Mouse (Mus musculus): Measurements from ENCODE around the gene Bola2. TPM values are rescaled to one million over a fixed set of nuclear protein-coding genes. Genes with fewer than 3 reads are reported as not detected.

Bola2 gene
- total and polyA plus RNA-seq, 3 experiments, result 163 to 436 TPM; not detected in 1

DNA sequence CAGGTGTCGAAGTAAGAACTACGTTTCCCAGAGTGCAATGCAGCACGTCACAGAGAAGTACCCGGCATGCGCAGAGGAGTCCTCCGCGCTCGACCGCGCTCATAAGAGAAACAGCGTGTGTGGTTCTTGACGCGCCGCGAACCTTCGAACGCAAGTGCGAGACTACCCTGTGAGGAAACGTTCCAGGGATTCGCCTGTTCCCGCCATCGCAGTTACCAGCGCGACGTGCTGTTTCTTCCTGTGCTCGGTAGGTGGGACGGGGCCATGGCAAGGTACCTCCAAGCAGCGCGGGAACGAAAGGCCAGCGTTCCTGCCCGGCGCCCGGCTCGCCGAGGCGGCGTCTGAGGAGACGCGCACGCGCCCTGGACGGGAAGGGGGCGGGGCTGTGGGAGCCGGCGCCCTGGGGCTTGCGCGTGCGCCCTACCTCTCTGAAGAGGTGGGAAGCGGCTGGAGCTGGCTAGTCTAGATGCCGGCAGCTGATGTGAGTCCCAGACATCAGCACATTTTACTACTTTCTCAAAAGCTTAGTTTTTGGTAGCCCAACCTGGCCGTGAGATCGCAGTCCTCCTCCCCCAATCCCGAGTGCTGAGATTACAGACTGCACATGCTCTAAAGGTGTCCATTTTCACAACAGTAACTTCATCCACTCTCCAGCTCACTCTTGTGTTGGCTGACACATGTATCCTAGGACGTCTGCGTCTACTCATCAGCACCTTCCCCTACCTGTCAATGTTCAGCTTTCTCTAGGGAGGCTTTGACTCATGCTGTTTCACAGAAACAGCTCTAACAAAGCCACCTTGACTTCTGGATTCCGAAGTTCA is 45.8 kb upstream of the Bola2 start, which contains the start of gene Sgf29 (continued):
- TF ChIP-seq MEF2A (IDR thresholded peaks at IDR 0.05; ENCODE audit: extremely low read depth, insufficient replicate concordance, low read depth, low read length, poor library complexity, severe bottlenecking) (no peak), NRF1 (IDR thresholded peaks at IDR 0.05; ENCODE audit: insufficient read depth, low read depth, low read length, poor library complexity, severe bottlenecking) (peak; percentile 79), ZKSCAN1 (IDR thresholded peaks at IDR 0.05; ENCODE audit: low read depth, low read length) (no peak)

DNA sequence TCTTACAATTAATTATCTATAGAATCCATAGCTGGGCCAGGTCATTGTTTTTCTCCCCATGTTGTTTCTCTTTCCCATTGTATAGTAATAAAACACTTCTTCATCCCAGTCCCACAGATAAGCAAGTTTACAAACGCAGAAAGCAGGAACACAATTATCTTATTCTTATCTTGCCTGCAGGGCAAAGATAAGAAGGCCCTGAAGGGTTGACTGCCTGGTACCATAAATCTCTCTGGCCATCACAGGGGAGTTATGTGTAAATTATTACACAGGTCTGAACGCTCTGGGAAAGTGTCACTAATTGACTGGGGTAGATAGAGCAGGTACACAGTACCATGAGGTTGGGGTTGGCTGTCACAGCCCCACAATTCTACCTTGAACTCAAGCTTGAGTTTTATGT is 44.3 kb upstream of the Bola2 start:
- H3K36me3 ChIP-seq (ENCODE audit: control insufficient read depth in 1 of 2, insufficient read depth in 2 of 2, low read length in 2 of 2), result peaks cover 0 to 29% of the 10 kb centered on the region in 2 experiments; a peak in 2 of 4 replicates
- H3K4me1 ChIP-seq (ENCODE audit: control insufficient read depth in 1 of 2, insufficient read depth in 2 of 2, low read length in 2 of 2), result peaks cover 18 to 23% of the 10 kb centered on the region in 2 experiments; a peak in 3 of 4 replicates
- H3K79me2 ChIP-seq (ENCODE audit: control insufficient read depth, insufficient read depth, low read length, poor library complexity), result peaks cover 6% of the 10 kb centered on the region
- no peaks in the 10 kb centered on the region for H3K9me3 ChIP-seq (replicated peaks; ENCODE audit: insufficient read depth, low read length)
- H3K27ac ChIP-seq (ENCODE audit: control insufficient read depth, low read depth, low read length), result peak overlapping the region; percentile 49
- peak; percentile 56 for DNase-seq (ENCODE audit: low read depth, low spot score)
- H3K9ac ChIP-seq (ENCODE audit: control insufficient read depth, low read depth, low read length, poor library complexity, severe bottlenecking), result no peak overlapping the region
- no peaks in the 10 kb centered on the region for H3K27me3 ChIP-seq (ENCODE audit: control insufficient read depth in 1 of 2, insufficient read depth in 2 of 2, low read length in 2 of 2)
- H3K4me3 ChIP-seq (ENCODE audit: control insufficient read depth in 1 of 2, insufficient read depth in 1 of 2, low read depth in 2 of 2, low read length in 2 of 2), result no peak overlapping the region
- TF ChIP-seq MYB (IDR thresholded peaks at IDR 0.05; ENCODE audit: low read depth, low read length) (no peak), CTCF (IDR thresholded peaks at IDR 0.05 in 2 of 3, conservative IDR thresholded peaks at IDR 0.05 in 1 of 3; ENCODE audit: control insufficient read depth in 1 of 3, insufficient read depth in 1 of 3, low read depth in 2 of 3, low read length in 3 of 3, poor library complexity in 1 of 3, severe bottlenecking in 1 of 3) (no peak), MEF2A (IDR thresholded peaks at IDR 0.05; ENCODE audit: extremely low read depth, insufficient replicate concordance, low read depth, low read length, poor library complexity, severe bottlenecking) (0 out of 2 replicates have a peak, but pooled peaks have one; percentile 30), TAL1 (IDR thresholded peaks at IDR 0.05; ENCODE audit: low read length) (peak; percentile 66), SMC3 (IDR thresholded peaks at IDR 0.05; ENCODE audit: low read depth, low read length) (no peak), ZC3H11A (IDR thresholded peaks at IDR 0.05; ENCODE audit: low read depth, low read length) (peak; percentile 33; the same call in 1 of the 2 replicates), JUND (IDR thresholded peaks at IDR 0.05; ENCODE audit: low read depth, low read length) (0 out of 2 replicates have a peak, but pooled peaks have one; percentile 40), MAZ (IDR thresholded peaks at IDR 0.05; ENCODE audit: low read depth, low read length) (0 out of 2 replicates have a peak, but pooled peaks have one; percentile 55), ZMIZ1 (IDR thresholded peaks at IDR 0.05; ENCODE audit: low read depth, low read length) (peak; percentile 68), E2F4 (IDR thresholded peaks at IDR 0.05; ENCODE audit: borderline replicate concordance, low read depth, low read length) (no peak), CHD2 (IDR thresholded peaks at IDR 0.05; ENCODE audit: low read length) (peak; percentile 50; the same call in 1 of the 2 replicates), RCOR1 (IDR thresholded peaks at IDR 0.05; ENCODE audit: low read depth, low read length) (peak; percentile 97), USF1 (IDR thresholded peaks at IDR 0.05; ENCODE audit: low read depth, low read length) (0 out of 2 replicates have a peak, but pooled peaks have one; percentile 23), MYC (IDR thresholded peaks at IDR 0.05; ENCODE audit: low read depth, low read length) (peak; percentile 62; the same call in 1 of the 2 replicates), UBTF (IDR thresholded peaks at IDR 0.05; ENCODE audit: borderline replicate concordance, insufficient read depth, low read depth, low read length) (no peak), KAT2A (conservative IDR thresholded peaks at IDR 0.05; ENCODE audit: low read depth, low read length) (0 out of 2 replicates have a peak, but pooled peaks have one; percentile 40), ELF1 (IDR thresholded peaks at IDR 0.05; ENCODE audit: low read depth, low read length) (no peak), SIN3A (IDR thresholded peaks at IDR 0.05; ENCODE audit: low read length) (peak; percentile 93), HCFC1 (IDR thresholded peaks at IDR 0.05; ENCODE audit: low read depth, low read length) (peak; percentile 60), MAFK (IDR thresholded peaks at IDR 0.05; ENCODE audit: borderline replicate concordance, low read depth, low read length) (peak; percentile 84), MAX (IDR thresholded peaks at IDR 0.05; ENCODE audit: low read length) (no peak), ETS1 (IDR thresholded peaks at IDR 0.05; ENCODE audit: low read depth, low read length) (peak; percentile 95), USF2 (IDR thresholded peaks at IDR 0.05; ENCODE audit: borderline replicate concordance in 1 of 2, insufficient read depth in 1 of 2, low read depth in 1 of 2, low read length in 2 of 2) (no peak), CHD1 (IDR thresholded peaks at IDR 0.05; ENCODE audit: low read depth, low read length) (no peak), POLR2A (IDR thresholded peaks at IDR 0.05; ENCODE audit: control insufficient read depth in 1 of 2, insufficient read depth in 1 of 2, low read depth in 1 of 2, low read length in 2 of 2, poor library complexity in 1 of 2) (no peak), POLR2AphosphoS2 (IDR thresholded peaks at IDR 0.05; ENCODE audit: low read length) (no peak), RAD21 (IDR thresholded peaks at IDR 0.05; ENCODE audit: low read depth, low read length) (no peak), POLR2AphosphoS5 (IDR thresholded peaks at IDR 0.05; ENCODE audit: borderline replicate concordance, low read depth, low read length) (no peak), BHLHE40 (IDR thresholded peaks at IDR 0.05; ENCODE audit: borderline replicate concordance, low read depth, low read length) (peak; percentile 68; the same call in 1 of the 2 replicates), TCF12 (IDR thresholded peaks at IDR 0.05; ENCODE audit: low read depth, low read length) (peak; percentile 97)

Data from MEL (cell line).